Mouse (Mus musculus) liver, embryonic 13.5 days (tissue): ENCODE measurements around the gene Olfr178. TPM values are rescaled to one million over a fixed set of nuclear protein-coding genes. Genes with fewer than 3 reads are reported as not detected.

ENCODE experiments used
- ATAC-seq: fragments of 200-750 bp; cut with Nextera tagmentation; 2 replicates; pipeline ENCODE4 v1.8.0; 2017; ENCODE audit warnings: low read depth, mild to moderate bottlenecking, moderate number of reproducible peaks, moderate library complexity
- DNase-seq: peaks from one replicate; pipeline ENCODE4 v3.0.0; 2022
- H3K27ac ChIP-seq: fragments of 300-500 bp; sonication (generic); 2 replicates; pipeline ENCODE4 v1.5.1; 2015; ENCODE audit warnings: moderate library complexity, mild to moderate bottlenecking, inconsistent platforms
- H3K27me3 ChIP-seq: fragments of 300-500 bp; sonication (generic); 2 replicates; pipeline ENCODE4 v1.6.1; 2015; ENCODE audit warnings: mild to moderate bottlenecking, inconsistent platforms
- H3K36me3 ChIP-seq: fragments of 300-500 bp; sonication (generic); 2 replicates; pipeline ENCODE4 v1.6.1; 2015; ENCODE audit warnings: mild to moderate bottlenecking, inconsistent platforms
- H3K4me1 ChIP-seq: fragments of 300-500 bp; sonication (generic); replicated peaks from 2 replicates; pipeline ENCODE4 v1.6.1; 2015; ENCODE audit warnings: inconsistent platforms
- H3K4me2 ChIP-seq: fragments of 300-500 bp; sonication (generic); 2 replicates; pipeline ENCODE4 v1.6.1; 2015; ENCODE audit warnings: inconsistent platforms, mild to moderate bottlenecking, moderate library complexity
- H3K4me3 ChIP-seq: fragments of 300-500 bp; sonication (generic); replicated peaks from 2 replicates; pipeline ENCODE4 v1.5.1; 2015; ENCODE audit warnings: mild to moderate bottlenecking, inconsistent platforms
- H3K9ac ChIP-seq: fragments of 300-500 bp; sonication (generic); 2 replicates; pipeline ENCODE4 v1.6.1; 2015; ENCODE audit warnings: mild to moderate bottlenecking, inconsistent platforms
- H3K9me3 ChIP-seq: fragments of 300-500 bp; sonication (generic); replicated peaks from 2 replicates; pipeline ENCODE4 v1.6.1; 2016; ENCODE audit warnings: inconsistent platforms
- WGBS: fragments of 180-500 bp; shearing (Covaris S2); methylation state at CpG from one replicate; pipeline ENCODE4 v1.1.7; 2015; ENCODE audit not compliant: insufficient replicate concordance; 5-methylcytosine and 5-hydroxymethylcytosine counted together
- polyA plus RNA-seq: library from polyadenylated mRNA; unstranded; fragments of >200 nt; fragmentation: Nextera tagmentation; extraction: Ambion mirVana; gene quantifications from 2 replicates; pipeline ENCODE4 v1.2.1, GENCODE M21; 2015

Olfr178 gene
- not detected in 2 replicates for polyA plus RNA-seq

DNA sequence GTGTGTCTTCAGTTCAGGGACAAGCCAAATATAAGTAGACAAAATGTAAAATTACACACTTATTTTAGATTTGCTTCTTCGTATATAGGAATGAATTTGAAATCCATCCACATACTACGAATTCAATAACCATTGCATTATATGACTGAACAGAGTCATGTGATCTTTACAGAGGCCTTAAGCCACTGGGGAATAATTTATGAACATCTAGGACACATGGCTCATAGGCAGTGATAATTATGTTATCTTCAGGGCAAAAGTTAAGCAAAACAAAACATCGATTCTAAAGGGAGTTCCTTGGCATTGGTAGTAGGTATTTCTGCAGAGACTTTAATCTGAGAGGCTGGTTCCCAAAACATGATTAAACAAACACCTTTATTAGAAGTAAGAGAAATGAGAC is at the start of gene Olfr178:
Olfr178 (minus strand) TSS at position 101 of the 400 bp plus-strand sequence.
- 64% methylated on average over 3 of the region's 3 CpGs for WGBS
- H3K36me3 ChIP-seq: no peaks in the 10 kb centered on the region
- DNase-seq (no peak), ATAC-seq (no peak)
- no peak within 1 kb of the TSS for H3K4me2 ChIP-seq
- H3K27me3 ChIP-seq: no peaks in the 10 kb centered on the region
- H3K9ac ChIP-seq: no peak within 1 kb of the TSS
- H3K27ac ChIP-seq: no peak within 1 kb of the TSS
- 0 out of 2 replicates have a peak, but pooled peaks cover under 1% of the 10 kb centered on the region for H3K9me3 ChIP-seq
- no peak within 1 kb of the TSS for H3K4me3 ChIP-seq
- H3K4me1 ChIP-seq: no peaks in the 10 kb centered on the region

DNA sequence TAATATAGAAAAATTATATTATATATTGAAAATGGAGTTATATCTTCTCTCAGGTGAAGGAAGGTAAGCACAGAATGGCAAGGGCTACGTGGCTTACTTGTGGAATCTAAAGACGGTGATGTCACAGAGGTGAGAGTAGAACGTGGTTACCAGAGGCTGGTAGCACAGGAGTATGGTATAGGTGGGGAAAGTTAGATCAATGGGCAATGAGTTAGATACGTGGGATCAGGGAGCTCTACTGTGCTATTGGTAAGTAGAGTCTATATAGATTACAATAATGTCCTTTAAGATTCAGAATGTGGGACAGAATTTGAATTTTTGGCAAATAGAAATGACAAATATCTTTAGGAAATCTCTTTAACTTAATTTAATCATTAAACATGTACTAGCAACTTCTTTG is 37.4 kb upstream of the Olfr178 start, which contains the start of gene Olfr180:
Olfr180 (minus strand) TSS at position 101 of the 400 bp plus-strand sequence.
- H3K36me3 ChIP-seq: no peaks in the 10 kb centered on the region

DNA sequence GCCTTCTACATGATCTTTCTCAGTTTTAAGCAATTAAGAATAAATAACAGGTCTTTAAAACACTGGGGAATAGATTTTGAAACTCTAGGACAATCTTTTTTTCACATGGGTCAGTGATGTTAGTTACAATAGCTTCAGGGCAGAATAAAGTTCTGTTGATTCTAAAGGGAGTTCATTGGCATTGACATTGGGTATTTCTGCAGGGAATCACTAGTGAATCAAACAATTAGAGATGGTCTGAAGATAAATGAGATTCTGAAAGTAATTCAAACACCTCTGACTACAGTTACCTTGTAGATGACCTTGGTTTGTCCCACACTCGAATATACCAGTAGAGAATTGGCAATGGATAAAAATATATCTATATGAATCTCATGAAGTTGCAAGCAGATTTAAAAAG is 36.8 kb upstream of the Olfr178 start, which contains the start of gene Olfr181:
Olfr181 (minus strand) TSS at position 101 of the 400 bp plus-strand sequence.
- Histone ChIP-seq H3K36me3 (no peaks in the 10 kb centered on the region), H3K4me3 (no peak within 1 kb of the TSS), H3K9ac (no peak within 1 kb of the TSS), H3K27me3 (no peaks in the 10 kb centered on the region), H3K27ac (no peak within 1 kb of the TSS), H3K4me2 (no peak within 1 kb of the TSS), H3K4me1 (no peaks in the 10 kb centered on the region), H3K9me3 (no peaks in the 10 kb centered on the region)
- DNase-seq: no peak
- WGBS: 31% methylated on average over 1 of the region's 1 CpGs
- ATAC-seq: no peak

More for the DNA sequence above, 37.4 kb upstream of the Olfr178 start, which contains the start of gene Olfr180:
- no peak within 1 kb of the TSS for H3K4me2 ChIP-seq
- no peaks in the 10 kb centered on the region for H3K9me3 ChIP-seq
- no peak within 1 kb of the TSS for H3K4me3 ChIP-seq
- no peak within 1 kb of the TSS for H3K9ac ChIP-seq
- H3K27me3 ChIP-seq: no peaks in the 10 kb centered on the region
- DNase-seq (no peak), ATAC-seq (no peak)
- H3K4me1 ChIP-seq: no peaks in the 10 kb centered on the region
- WGBS: 61% methylated on average over 4 of the region's 4 CpGs
- no peak within 1 kb of the TSS for H3K27ac ChIP-seq

DNA sequence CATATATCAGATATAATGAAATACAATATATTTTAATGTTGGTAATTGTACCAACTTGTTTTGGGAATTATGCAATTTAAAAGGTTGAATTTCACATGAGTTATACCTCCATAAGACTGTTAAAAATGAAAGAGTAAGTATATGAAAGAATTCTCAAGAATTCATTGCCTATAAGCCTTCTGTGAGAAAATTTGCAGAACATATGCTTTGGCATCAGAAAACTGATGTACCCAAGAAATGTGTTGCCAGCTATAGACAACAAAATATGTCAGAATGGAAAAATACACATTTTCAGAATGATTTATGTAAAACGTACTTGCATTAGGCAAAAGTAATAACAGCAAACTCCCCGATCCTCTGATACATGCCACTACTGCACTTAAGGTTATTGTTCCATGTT is 7.4 kb downstream of the Olfr178 start:
- Histone ChIP-seq H3K36me3 (no peaks in the 10 kb centered on the region), H3K9ac (no peak overlapping the region), H3K27me3 (no peaks in the 10 kb centered on the region), H3K4me1 (no peaks in the 10 kb centered on the region), H3K9me3 (0 out of 2 replicates have a peak, but pooled peaks cover 5% of the 10 kb centered on the region), H3K4me3 (no peak overlapping the region), H3K27ac (no peak overlapping the region), H3K4me2 (no peak overlapping the region)
- WGBS: 72% methylated on average over 2 of the region's 2 CpGs
- DNase-seq: no peak
- no peak for ATAC-seq

DNA sequence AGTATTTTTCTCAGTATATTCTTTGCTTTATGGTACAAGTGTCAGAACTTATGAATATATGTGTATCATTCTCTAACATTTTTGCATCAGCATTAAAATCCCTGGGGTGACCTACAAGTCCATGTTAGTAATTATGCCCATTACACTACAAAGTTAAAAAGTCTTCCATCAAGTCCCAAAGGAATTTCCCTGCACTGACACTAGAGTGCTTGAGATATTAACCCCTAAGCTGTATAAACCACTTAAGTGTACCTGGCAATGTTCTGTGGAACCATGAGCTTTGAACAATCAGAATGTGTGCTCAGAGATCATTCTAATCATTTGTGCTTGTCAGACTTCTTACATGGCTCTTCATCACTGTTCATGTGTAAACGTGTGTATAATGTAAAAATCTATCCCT is 17.2 kb downstream of the Olfr178 start, which contains the start of gene Olfr177:
Olfr177 (minus strand) TSS at position 101 of the 400 bp plus-strand sequence.
- no peak within 1 kb of the TSS for H3K27ac ChIP-seq
- ATAC-seq (no peak), DNase-seq (no peak)
- no peaks in the 10 kb centered on the region for H3K9me3 ChIP-seq
- H3K9ac ChIP-seq: no peak within 1 kb of the TSS
- no peaks in the 10 kb centered on the region for H3K27me3 ChIP-seq
- 33% methylated on average over 1 of the region's 1 CpGs for WGBS
- H3K4me1 ChIP-seq: no peaks in the 10 kb centered on the region
- H3K36me3 ChIP-seq: no peaks in the 10 kb centered on the region
- no peak within 1 kb of the TSS for H3K4me2 ChIP-seq
- no peak within 1 kb of the TSS for H3K4me3 ChIP-seq

DNA sequence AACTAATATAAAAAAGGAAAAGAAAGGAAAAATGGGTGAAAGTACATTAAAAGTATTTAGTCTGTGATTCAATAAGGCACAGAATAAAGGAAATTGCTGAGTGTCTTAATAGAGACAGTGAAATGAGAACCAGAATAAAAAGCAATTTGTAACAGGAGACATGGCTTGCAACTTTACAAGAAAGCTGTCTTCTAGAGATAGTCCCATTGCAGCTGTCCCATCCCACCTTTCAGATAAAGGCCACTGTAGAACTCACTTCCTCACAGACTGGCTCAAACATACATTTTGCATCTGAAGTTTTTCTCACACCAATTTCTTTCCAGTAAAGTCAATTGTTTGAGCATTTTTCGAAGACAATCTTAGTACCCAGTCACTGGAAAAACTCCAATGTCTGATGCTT is 30.4 kb downstream of the Olfr178 start:
- no peak overlapping the region for H3K4me3 ChIP-seq
- H3K27ac ChIP-seq: no peak overlapping the region
- ATAC-seq (no peak), DNase-seq (no peak)
- H3K9ac ChIP-seq: no peak overlapping the region
- H3K4me2 ChIP-seq: no peak overlapping the region
- H3K36me3 ChIP-seq: no peaks in the 10 kb centered on the region
- H3K4me1 ChIP-seq: no peaks in the 10 kb centered on the region
- no peaks in the 10 kb centered on the region for H3K27me3 ChIP-seq
- 28% methylated on average over 1 of the region's 1 CpGs for WGBS
- H3K9me3 ChIP-seq: no peaks in the 10 kb centered on the region

DNA sequence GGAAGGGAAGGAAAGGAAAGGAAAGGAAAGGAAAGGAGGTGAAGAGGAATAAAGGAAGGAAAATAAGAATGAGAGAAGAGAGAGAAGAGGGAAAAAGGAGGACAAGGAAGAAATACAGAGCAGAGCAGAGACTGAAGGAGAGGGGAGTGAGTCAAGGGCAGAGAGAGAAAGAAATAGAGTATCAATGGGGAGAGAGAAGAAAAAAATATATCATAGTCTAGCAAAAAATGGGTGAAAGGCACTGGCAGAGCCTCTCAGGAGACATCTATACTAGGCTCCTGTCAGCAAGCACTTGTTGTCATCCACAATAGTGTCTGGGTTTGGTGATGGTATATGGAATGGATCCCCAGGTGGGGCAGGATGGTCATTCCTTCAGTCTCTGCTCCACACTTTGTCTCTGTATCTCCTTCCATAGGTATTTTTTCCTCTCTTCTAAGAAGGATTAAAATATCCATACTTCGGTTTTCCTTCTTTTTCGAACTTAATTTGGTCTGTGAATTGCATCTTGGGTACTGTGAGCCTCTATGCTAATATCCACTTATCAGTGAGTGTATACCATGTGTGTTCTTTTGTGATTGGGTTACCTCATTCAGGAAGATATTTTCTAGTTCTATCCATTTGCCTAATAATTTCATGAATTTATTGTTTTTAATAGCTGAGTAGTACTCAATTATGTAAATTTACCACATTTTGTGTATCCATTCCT is 31.7 kb downstream of the Olfr178 start:
- ATAC-seq: no peak

More for the DNA sequence above, 31.7 kb downstream of the Olfr178 start:
- Histone ChIP-seq H3K27ac (no peak overlapping the region), H3K36me3 (no peaks in the 10 kb centered on the region), H3K4me3 (no peak overlapping the region), H3K9ac (no peak overlapping the region), H3K27me3 (no peaks in the 10 kb centered on the region), H3K4me2 (no peak overlapping the region), H3K4me1 (no peaks in the 10 kb centered on the region), H3K9me3 (no peaks in the 10 kb centered on the region)
- no peak for DNase-seq
- 53% methylated on average over 2 of the region's 2 CpGs for WGBS

Other genes with a start within 250 kb of the Olfr178 start
- gene Cpox, start 221.8 kb downstream of the Olfr178 start, polyA plus RNA-seq: 422 and 453 TPM in 2 replicates
- 0.06 and 0.16 TPM in 2 replicates for gene Gpr15, start 173.0 kb downstream of the Olfr178 start, polyA plus RNA-seq
- gene Cldnd1, start 164.2 kb downstream of the Olfr178 start, polyA plus RNA-seq: 32.9 and 41.4 TPM in 2 replicates
- gene Olfr172, start 128.9 kb downstream of the Olfr178 start, polyA plus RNA-seq: not detected in 2 replicates
- gene Olfr173, start 91.8 kb downstream of the Olfr178 start, polyA plus RNA-seq: not detected in 2 replicates
- not detected in 2 replicates for gene Olfr175-ps1, start 65.3 kb downstream of the Olfr178 start, polyA plus RNA-seq
- not detected in 2 replicates for gene Olfr177, start 17.3 kb downstream of the Olfr178 start, polyA plus RNA-seq
- not detected in 2 replicates for gene Olfr181, start 36.7 kb upstream of the Olfr178 start, polyA plus RNA-seq
- gene Olfr180, start 37.3 kb upstream of the Olfr178 start, polyA plus RNA-seq: not detected in 2 replicates
- not detected in 2 replicates for gene Olfr183, start 103.3 kb upstream of the Olfr178 start, polyA plus RNA-seq
- not detected in 2 replicates for gene Olfr186, start 138.2 kb upstream of the Olfr178 start, polyA plus RNA-seq
- not detected in 2 replicates for gene Olfr187, start 147.7 kb upstream of the Olfr178 start, polyA plus RNA-seq
- gene Olfr190, start 185.9 kb upstream of the Olfr178 start, polyA plus RNA-seq: not detected in 2 replicates
- not detected in 2 replicates for gene Olfr191, start 197.8 kb upstream of the Olfr178 start, polyA plus RNA-seq
- gene Olfr193, start 219.8 kb upstream of the Olfr178 start, polyA plus RNA-seq: not detected in 2 replicates
- not detected in 2 replicates for gene Olfr194, start 229.0 kb upstream of the Olfr178 start, polyA plus RNA-seq